Mouse (Mus musculus) megakaryocyte, embryonic 14.5 days (primary cell): ENCODE results near the gene Otulin.

Experiments
- FLI1 ChIP-seq: IDR thresholded peaks from 2 replicates; pipeline ENCODE4 v1.6.1; 2012; ENCODE audit warnings: low read length, inconsistent platforms, mixed read lengths
- GATA1 ChIP-seq: IDR thresholded peaks from 3 replicates; pipeline ENCODE4 v1.6.1; 2012; ENCODE audit warnings: mixed read lengths, low read length, inconsistent platforms, borderline replicate concordance

DNA sequence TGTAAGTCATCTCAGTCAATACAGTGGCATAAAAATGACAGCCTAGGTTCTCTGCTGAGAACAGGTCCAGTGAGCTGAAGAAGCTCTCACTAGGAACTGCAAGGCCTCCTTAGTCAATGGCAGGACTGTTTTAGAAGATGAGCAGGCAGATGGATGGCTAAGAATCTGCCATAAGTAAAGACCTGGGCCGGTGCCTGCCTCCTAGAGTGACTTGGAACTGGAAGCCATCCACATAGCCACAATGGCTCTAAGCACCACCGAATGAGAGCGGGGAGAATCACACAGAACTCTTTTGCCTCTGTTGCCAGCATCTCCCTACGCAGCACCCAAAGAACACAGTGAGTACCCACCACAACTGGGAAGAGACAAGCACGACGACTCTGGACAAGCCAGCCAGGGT, 47.3 kb upstream of the Otulin start:
- TF ChIP-seq GATA1 (no peak), FLI1 (no peak)
